Mouse (Mus musculus): ENCODE measurements around the gene Plcb4.

DNA sequence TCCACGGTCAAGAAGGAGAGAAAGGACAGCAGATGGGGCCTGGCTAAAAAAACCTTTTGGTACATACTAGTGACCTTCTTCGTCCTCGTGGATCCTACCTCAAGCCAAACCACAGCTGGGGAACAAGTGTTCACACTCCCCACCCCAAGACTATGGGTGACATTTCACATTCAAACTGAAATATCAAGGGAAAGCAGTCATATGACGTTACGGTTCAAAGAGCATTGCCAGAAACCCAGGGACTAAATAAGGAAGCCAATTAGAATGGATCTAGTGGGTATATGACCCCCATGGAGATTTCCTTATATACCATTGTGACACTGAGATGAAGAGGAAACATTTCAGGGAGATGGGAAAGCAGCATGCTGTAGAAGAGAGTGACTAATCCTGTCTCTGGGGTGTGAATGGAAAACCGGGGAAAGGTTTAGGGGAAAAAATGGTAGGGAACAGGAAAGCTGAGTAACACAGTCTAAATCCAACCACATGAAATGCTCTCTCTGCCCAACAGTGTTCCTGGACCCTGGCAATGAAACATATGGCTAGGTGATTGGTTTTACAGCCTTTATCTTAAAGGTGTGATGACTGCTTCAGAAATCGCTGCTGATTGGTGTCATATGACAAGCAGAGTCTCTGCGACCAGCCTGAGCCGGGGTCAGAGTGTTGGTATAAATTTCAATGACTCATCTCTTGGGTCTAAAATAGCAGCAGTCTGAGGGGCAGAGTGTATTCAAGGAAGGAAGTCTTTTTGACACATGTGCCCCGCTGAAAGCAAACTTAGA is 114.6 kb downstream of the Plcb4 start:
- TF ChIP-seq CHD2 (IDR thresholded peaks at IDR 0.05; ENCODE audit: low read depth, low read length): no peak
- no peak for TF ChIP-seq MAFK (IDR thresholded peaks at IDR 0.05; ENCODE audit: insufficient read depth, low read depth, low read length)
- no peak for TF ChIP-seq HCFC1 (IDR thresholded peaks at IDR 0.05; ENCODE audit: borderline replicate concordance, insufficient read depth, low read length)
